Mouse (Mus musculus) c-Kit-positive CD71-positive TER-119-positive erythroid progenitor cells, embryonic 14.5 days (primary cell): Measurements from ENCODE around the gene Scgb2b12.
"Not testable (repeated sequence)": the region's sequence is repeated elsewhere in the genome, so short reads cannot be mapped to it uniquely, and the experiment has no call there.

Experiments used
- DNase-seq: peaks from one replicate; pipeline ENCODE4 v3.0.0-alpha.2; 2013; ENCODE audit warnings: low spot score

The Scgb2b12 gene

DNA sequence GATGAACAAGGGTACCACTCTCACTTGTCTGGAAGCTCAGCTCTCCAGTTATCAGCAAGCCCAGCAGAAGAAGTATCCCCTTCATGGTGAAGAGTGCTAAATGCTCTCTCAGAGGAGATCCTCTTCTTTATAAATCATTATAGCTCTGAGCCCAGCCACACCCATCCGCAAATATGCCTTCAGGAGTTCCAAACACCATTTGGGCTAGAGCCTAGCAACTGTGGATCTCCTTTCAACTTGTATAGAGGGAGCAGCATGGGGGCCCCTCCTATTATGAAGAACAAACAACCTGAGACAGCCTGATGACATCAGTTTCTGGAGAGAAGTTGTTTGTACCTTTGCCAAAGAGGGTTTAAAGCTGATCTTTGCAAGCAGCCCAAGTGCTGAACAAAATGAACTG, at the start of gene Scgb2b12:
Scgb2b12 (minus strand) TSS at position 101 of the 400 bp plus-strand sequence.
- not testable (repeated sequence) for DNase-seq

DNA sequence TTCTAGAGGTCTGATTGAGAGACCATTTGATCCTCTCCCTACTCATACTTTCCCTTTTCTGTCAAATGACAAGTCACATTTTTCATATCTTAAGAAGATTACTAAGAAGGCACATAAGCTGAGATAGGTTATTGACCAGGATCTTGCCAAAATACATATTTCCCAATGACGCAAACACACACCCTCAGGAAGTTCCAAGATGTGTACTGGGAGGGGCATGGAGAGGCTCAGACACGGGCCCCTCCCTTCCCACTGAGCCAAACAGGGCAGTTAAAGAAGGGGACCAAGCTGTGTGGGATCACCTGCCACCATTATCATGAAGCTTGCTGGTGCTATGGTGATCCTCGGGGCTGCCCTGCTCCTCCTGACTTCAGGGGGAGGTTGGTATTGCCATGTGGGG, 6.8 kb upstream of the Scgb2b12 start, which contains the start of gene Scgb1b12:
Scgb1b12 (plus strand) TSS at position 301 of the 400 bp plus-strand sequence.
- DNase-seq, result not testable (repeated sequence)
